Mouse (Mus musculus) ES-Bruce4 (cell line): ENCODE results near the gene Bicdl2.

Experiments
- CTCF ChIP-seq: IDR thresholded peaks from one replicate; pipeline ENCODE4 v1.8.1; 2011; ENCODE audit warnings: low read depth, low read length
- POLR2A ChIP-seq: IDR thresholded peaks from one replicate; pipeline ENCODE4 v1.8.1; 2011; ENCODE audit warnings: low read length; ENCODE audit not compliant: insufficient read depth

DNA sequence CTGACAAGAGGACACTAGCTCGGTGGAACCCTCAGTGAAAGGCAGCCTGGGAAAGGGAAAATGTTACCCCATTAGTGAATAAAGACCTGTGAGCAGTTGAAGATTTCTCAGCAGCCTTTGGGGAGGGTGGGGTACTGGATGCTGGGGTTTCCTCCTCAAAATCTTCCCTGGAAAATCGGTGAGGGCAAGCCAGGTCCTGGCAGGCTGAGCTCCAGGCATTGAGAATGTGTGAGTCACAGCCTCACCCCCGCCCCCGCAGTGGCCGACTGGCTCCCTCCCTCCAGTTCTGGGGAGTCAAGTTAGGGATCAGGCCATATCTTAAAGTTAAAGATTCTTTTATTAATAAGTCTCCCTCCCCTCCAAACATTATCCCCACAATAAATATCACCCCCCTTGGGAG is 14.8 kb downstream of the Bicdl2 start:
- TF ChIP-seq CTCF, result no peak
- TF ChIP-seq POLR2A, result no peak
